Mouse (Mus musculus) cerebellum, postnatal 4 days (tissue): ENCODE data around the gene Agap1.

Source experiments
- DNase-seq, 2 experiments: peaks; one replicate each; pipeline ENCODE4 v3.0.0; 2022; ENCODE audit warnings: low spot score in 2 of 2, mixed read lengths in 1 of 2

The Agap1 gene

GRCm38 (mm10) chr1:89845487-89845886, 390.9 kb downstream of the Agap1 start:
- DNase-seq: no peak

GRCm38 (mm10) chr1:89846148-89846547, 391.5 kb downstream of the Agap1 start:
- no peak for DNase-seq

GRCm38 (mm10) chr1:89848356-89849039, 393.9 kb downstream of the Agap1 start:
- no peak for DNase-seq

- DNase-seq: peak in 1 of 2 experiments; percentile 33
Observed at GRCm38 (mm10) chr1:89849151-89849860, 394.7 kb downstream of the Agap1 start.

- DNase-seq: peak in 1 of 2 experiments; percentile 41
Observed at GRCm38 (mm10) chr1:89849861-89850230, 395.2 kb downstream of the Agap1 start.

GRCm38 (mm10) chr1:89850681-89851414, 396.2 kb downstream of the Agap1 start:
- no peak for DNase-seq

GRCm38 (mm10) chr1:89859182-89859581, 404.6 kb downstream of the Agap1 start:
- peak in 1 of 2 experiments; percentile 57 for DNase-seq

GRCm38 (mm10) chr1:89860017-89860730, 405.6 kb downstream of the Agap1 start:
- DNase-seq: no peak

- DNase-seq: no peak
Observed at GRCm38 (mm10) chr1:89865787-89866186, 411.2 kb downstream of the Agap1 start.

- no peak for DNase-seq
Observed at GRCm38 (mm10) chr1:89867847-89868246, 413.2 kb downstream of the Agap1 start.

GRCm38 (mm10) chr1:89870134-89870905, 415.7 kb downstream of the Agap1 start:
- DNase-seq: no peak

GRCm38 (mm10) chr1:89870906-89871211, 416.3 kb downstream of the Agap1 start:
- no peak for DNase-seq

- DNase-seq: no peak
Observed at GRCm38 (mm10) chr1:89876346-89877072, 421.9 kb downstream of the Agap1 start.

- DNase-seq: no peak
Observed at GRCm38 (mm10) chr1:89878496-89878895, 423.9 kb downstream of the Agap1 start.

- no peak for DNase-seq
Observed at GRCm38 (mm10) chr1:89880193-89880592, 425.6 kb downstream of the Agap1 start.

- DNase-seq: no peak
Observed at GRCm38 (mm10) chr1:89880834-89881233, 426.2 kb downstream of the Agap1 start.

- no peak for DNase-seq
Observed at GRCm38 (mm10) chr1:89884335-89884734, 429.7 kb downstream of the Agap1 start.

- DNase-seq: no peak
Observed at GRCm38 (mm10) chr1:89885696-89886095, 431.1 kb downstream of the Agap1 start.

- DNase-seq: no peak
Observed at GRCm38 (mm10) chr1:89891400-89891799, 436.8 kb downstream of the Agap1 start.

GRCm38 (mm10) chr1:89892281-89892680, 437.7 kb downstream of the Agap1 start:
- DNase-seq: no peak

GRCm38 (mm10) chr1:89895801-89896200, 441.2 kb downstream of the Agap1 start:
- DNase-seq: no peak
